ENCODE assay signal across 21 mouse cellular contexts in the genomic region with DNA sequence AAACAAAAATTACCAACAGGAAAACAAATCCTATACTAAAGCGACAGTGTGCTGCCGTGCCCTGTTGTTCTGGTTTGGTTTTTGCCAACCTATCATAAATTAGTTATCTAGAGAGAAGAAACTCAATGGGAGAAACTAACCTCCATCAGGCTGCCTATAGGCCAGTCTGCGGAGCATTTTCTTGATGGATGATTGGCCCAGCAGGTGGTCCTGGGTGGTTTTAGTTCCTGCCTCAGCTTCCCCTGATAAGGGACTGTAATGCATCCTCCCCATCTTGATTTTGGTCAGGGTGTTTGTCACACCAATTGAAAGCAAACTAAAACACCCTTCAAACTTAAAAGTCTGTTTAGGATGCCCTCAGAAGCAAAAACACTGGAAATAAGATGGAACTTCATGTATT.
A peak's percentile ranks its signal among the peaks of the same experiment; 100 is the strongest.
DNase-seq lines count a peak whose midpoint lies in the region; ATAC-seq and TF ChIP-seq lines count a peak whose summit lies in the region.
"Had no signal": no experiment of that assay in that cellular context is flagged by ENCODE, and none has a peak within 500 bp of the region (broad histone marks: within the 10 kb centered on the region; RNA-seq: fewer than 3 reads in every experiment).

No protein-coding gene starts in this region.

- H3K4me1 ChIP-seq in ES-Bruce4 (ENCODE audit: control insufficient read depth, insufficient read depth, low read length) = peaks cover 3% of the 10 kb centered on the region
- H3K4me1 ChIP-seq in ES-E14 (ENCODE audit: control insufficient read depth in 2 of 2, insufficient read depth in 2 of 2, low read length in 2 of 2, poor library complexity in 1 of 2) = peaks cover 26 to 28% of the 10 kb centered on the region in 2 experiments
- peaks cover 17% of the 10 kb centered on the region for H3K4me1 ChIP-seq in midbrain, embryonic 10.5 days
- H3K4me1 ChIP-seq: forebrain, embryonic 15.5 days had no signal

- no peak for ATAC-seq in activated CD4-positive, CD25-positive, alpha-beta regulatory T cell, adult 4 months
- ATAC-seq: forebrain, embryonic 13.5 days; forebrain, embryonic 15.5 days; forebrain, postnatal 0 days; Patski had no signal

- no peak overlapping the region for H3K4me3 ChIP-seq in ES-Bruce4 (ENCODE audit: low read depth, low read length)
- 0 out of 4 replicates have a peak overlapping the region, but pooled peaks of 1 of the 2 experiments have one; percentile 32 for H3K4me3 ChIP-seq in ES-E14 (ENCODE audit: insufficient read depth in 1 of 2, low read depth in 1 of 2, low read length in 2 of 2, poor library complexity in 1 of 2, severe bottlenecking in 1 of 2)
- no peak overlapping the region for H3K4me3 ChIP-seq in midbrain, embryonic 10.5 days
- H3K4me3 ChIP-seq: embryonic facial prominence, embryonic 10.5 days; embryonic facial prominence, embryonic 12.5 days; forebrain, embryonic 13.5 days; forebrain, embryonic 15.5 days had no signal

- no peak for TF ChIP-seq EP300 in ES-Bruce4 (IDR thresholded peaks at IDR 0.05; ENCODE audit: insufficient read depth, low read depth, low read length)

- TF ChIP-seq POLR2A in ES-Bruce4 (IDR thresholded peaks at IDR 0.05; ENCODE audit: insufficient read depth, low read length) = no peak

- no peaks in the 10 kb centered on the region for H3K27me3 ChIP-seq in ES-Bruce4 (ENCODE audit: control insufficient read depth, insufficient read depth, low read length, poor library complexity, severe bottlenecking)
- no peaks in the 10 kb centered on the region for H3K27me3 ChIP-seq in midbrain, embryonic 10.5 days (ENCODE audit: low read depth, poor library complexity, severe bottlenecking)
- H3K27me3 ChIP-seq: forebrain, embryonic 13.5 days; forebrain, embryonic 15.5 days; Patski had no signal

- peak overlapping the region; percentile 74 for H3K27ac ChIP-seq in ES-Bruce4 (ENCODE audit: insufficient read depth, low read length)
- peak overlapping the region; percentile 92; the same call in 1 of the 2 replicates for H3K27ac ChIP-seq in ES-E14 (ENCODE audit: insufficient read depth, low read depth, low read length, poor library complexity, severe bottlenecking)
- no peak overlapping the region for H3K27ac ChIP-seq in midbrain, embryonic 10.5 days (replicated peaks)
- H3K27ac ChIP-seq: embryonic facial prominence, embryonic 10.5 days; embryonic facial prominence, embryonic 12.5 days; forebrain, embryonic 13.5 days; forebrain, embryonic 15.5 days had no signal

- H3K36me3 ChIP-seq in ES-Bruce4 (ENCODE audit: control insufficient read depth, insufficient read depth, low read length, poor library complexity, severe bottlenecking) (peaks cover 14% of the 10 kb centered on the region), ES-E14 (ENCODE audit: control insufficient read depth, insufficient read depth, low read length, poor library complexity, severe bottlenecking) (peaks cover 20% of the 10 kb centered on the region)
- H3K36me3 ChIP-seq in midbrain, embryonic 10.5 days = no peaks in the 10 kb centered on the region
- H3K36me3 ChIP-seq: embryonic facial prominence, embryonic 10.5 days had no signal

- in situ Hi-C loops in ES-E14 (cut with MboI; ENCODE audit: low sequenced_read_pairs in 2 of 2, unreplicated experiment in 2 of 2) = no loop called here

- H3K9me3 ChIP-seq in ES-Bruce4 (replicated peaks; ENCODE audit: control insufficient read depth, insufficient read depth, low read length, poor library complexity, severe bottlenecking) = no peaks in the 10 kb centered on the region
- no peaks in the 10 kb centered on the region for H3K9me3 ChIP-seq in ES-E14 (ENCODE audit: control insufficient read depth, insufficient read depth, low read depth, low read length)
- no peaks in the 10 kb centered on the region for H3K9me3 ChIP-seq in midbrain, embryonic 10.5 days (replicated peaks)
- H3K9me3 ChIP-seq: embryonic facial prominence, embryonic 10.5 days; embryonic facial prominence, embryonic 12.5 days; forebrain, embryonic 13.5 days; forebrain, embryonic 15.5 days had no signal

- no peak for TF ChIP-seq CTCF in ES-Bruce4 (IDR thresholded peaks at IDR 0.05; ENCODE audit: low read depth, low read length)

- DNase-seq in ES-E14 (ENCODE audit: low read depth, low spot score) = no peak
- DNase-seq in R1 (ENCODE audit: low read depth, low spot score) = peak; percentile 57
- DNase-seq in kidney, postnatal 4 days = no peak
- DNase-seq in midbrain, embryonic 10.5 days (ENCODE audit: low spot score) = no peak
- no peak for DNase-seq in adrenal gland, adult 8-10 months
- DNase-seq: adrenal gland, adult 2 months; adrenal gland, postnatal 14 days; adrenal gland, postnatal 36 days; cerebellum, adult 11-12 months; cerebellum, adult 2 months; cerebellum, adult 9-10 months; cerebellum, postnatal 10 days; cerebellum, postnatal 25 days; forebrain, postnatal 0 days had no signal

- 86% methylated on average over 3 of the region's 3 CpGs for WGBS in midbrain, embryonic 10.5 days

- no peak overlapping the region; the same call in 1 of the 2 replicates for H3K9ac ChIP-seq in ES-Bruce4 (ENCODE audit: low read depth, poor library complexity, severe bottlenecking)
- no peak overlapping the region for H3K9ac ChIP-seq in ES-E14 (ENCODE audit: insufficient read depth, low read depth, low read length, poor library complexity, severe bottlenecking)
- H3K9ac ChIP-seq: embryonic facial prominence, embryonic 12.5 days; forebrain, embryonic 13.5 days; forebrain, embryonic 15.5 days; forebrain, postnatal 0 days had no signal

TF ChIP-seq in ES-E14, 5 proteins besides CTCF, POLR2A, EP300 and RAD21:
- TF ChIP-seq MAFK (IDR thresholded peaks at IDR 0.05; ENCODE audit: insufficient read depth, low read depth, low read length) (no peak), ZNF384 (IDR thresholded peaks at IDR 0.05; ENCODE audit: low read depth, low read length) (no peak), HCFC1 (IDR thresholded peaks at IDR 0.05; ENCODE audit: borderline replicate concordance, insufficient read depth, low read length) (no peak), CHD2 (IDR thresholded peaks at IDR 0.05; ENCODE audit: low read depth, low read length) (no peak), ZC3H11A (IDR thresholded peaks at IDR 0.05; ENCODE audit: borderline replicate concordance, low read depth, low read length) (no peak)
